ENCODE assay signal across 9 mouse cellular contexts in genomic region chr8:126524233-126524985, GRCm38 (mm10). TPM values are rescaled to one million over a fixed set of nuclear protein-coding genes. Genes with fewer than 3 reads are reported as not detected.
A peak's percentile ranks its signal among the peaks of the same experiment; 100 is the strongest.
DNase-seq lines count a peak whose midpoint lies in the region; ATAC-seq and TF ChIP-seq lines count a peak whose summit lies in the region.
"Had no signal": no experiment of that assay in that cellular context is flagged by ENCODE, and none has a peak within 500 bp of the region (broad histone marks: within the 10 kb centered on the region; RNA-seq: fewer than 3 reads in every experiment).

No protein-coding gene starts in this region.

- 37% methylated on average over 18 of the region's 18 CpGs for WGBS in limb, embryonic 14.5 days

- TF ChIP-seq POLR2A in limb, embryonic 14.5 days (IDR thresholded peaks at IDR 0.05; ENCODE audit: borderline replicate concordance, extremely low read depth, insufficient read depth, insufficient read length): no peak

- H3K4me1 ChIP-seq in brown adipose tissue, adult 24 weeks (ENCODE audit: control insufficient read depth, insufficient read depth, insufficient read length, low read length): peaks cover 42% of the 10 kb centered on the region
- H3K4me1 ChIP-seq in limb, embryonic 14.5 days (ENCODE audit: control insufficient read depth, insufficient read depth, low read length): peaks cover 29% of the 10 kb centered on the region

- H3K36me3 ChIP-seq in limb, embryonic 14.5 days (ENCODE audit: control insufficient read depth, insufficient read depth, low read length): no peaks in the 10 kb centered on the region
- H3K36me3 ChIP-seq: neural tube, embryonic 12.5 days had no signal

- no peaks in the 10 kb centered on the region for H3K27me3 ChIP-seq in limb, embryonic 14.5 days (ENCODE audit: control insufficient read depth, insufficient read depth, low read length)
- H3K27me3 ChIP-seq: neural tube, embryonic 12.5 days had no signal

- DNase-seq in cerebellum, adult 8-10 months: peak; percentile 32
- no peak for DNase-seq in cerebellum, adult 11 months
- DNase-seq in gastrocnemius, postnatal 25 days: peak; percentile 82
- DNase-seq in kidney, adult 8-10 months: peak; percentile 86 to 88
- DNase-seq in limb, embryonic 14.5 days (ENCODE audit: low spot score): peak; percentile 94
- DNase-seq in right cerebral cortex, postnatal 4 days: peak; percentile 89
- DNase-seq in thymus, postnatal 0 days (ENCODE audit: low spot score): no peak

- peak; percentile 77 for ATAC-seq in limb, embryonic 14.5 days (ENCODE audit: low FRiP score, low read depth)

- H3K4me3 ChIP-seq in brown adipose tissue, adult 24 weeks (ENCODE audit: insufficient read depth, low read depth, low read length): no peak overlapping the region
- H3K4me3 ChIP-seq in limb, embryonic 14.5 days (replicated peaks; ENCODE audit: low read length): no peak overlapping the region
- H3K4me3 ChIP-seq: neural tube, embryonic 12.5 days had no signal

- no peaks in the 10 kb centered on the region for H3K9me3 ChIP-seq in limb, embryonic 14.5 days (ENCODE audit: control insufficient read depth, low read length)
- H3K9me3 ChIP-seq: neural tube, embryonic 12.5 days had no signal

- H3K27ac ChIP-seq in brown adipose tissue, adult 24 weeks (replicated peaks; ENCODE audit: low read depth, low read length): peak overlapping the region; percentile 86
- peak overlapping the region; percentile 86 for H3K27ac ChIP-seq in limb, embryonic 14.5 days (replicated peaks; ENCODE audit: low read depth, low read length)
- H3K27ac ChIP-seq: neural tube, embryonic 12.5 days had no signal

- H3K4me2 ChIP-seq in limb, embryonic 14.5 days (replicated peaks; ENCODE audit: low read depth, low read length, severe bottlenecking): peak overlapping the region; percentile 6; the same call in 1 of the 2 replicates
- H3K4me2 ChIP-seq: neural tube, embryonic 12.5 days had no signal

- no peak overlapping the region for H3K9ac ChIP-seq in limb, embryonic 14.5 days (ENCODE audit: low read depth, low read length, severe bottlenecking)
- H3K9ac ChIP-seq: neural tube, embryonic 12.5 days had no signal

RNA-seq across cellular contexts. Expression of gene Tarbp1, which starts 49.5 kb away (rescaled TPM):
- polyA plus RNA-seq in brown adipose tissue, adult 24 weeks (2012; ENCODE audit: insufficient read depth, insufficient read length, missing spikeins): 0.79 and 1.1 TPM in 2 replicates
- total RNA-seq in gastrocnemius, postnatal 25 days (2021): 1 to 10 TPM; 4.7 to 5.5 TPM
- polyA plus RNA-seq in limb, embryonic 14.5 days (2012; rRNA removed): 8.2 and 9.9 TPM in 2 replicates
- polyA plus RNA-seq in limb, embryonic 14.5 days (2014; fragmentation: Nextera tagmentation; extraction: Ambion mirVana): 3.3 and 4.0 TPM in 2 replicates
- polyA plus RNA-seq in thymus, postnatal 0 days (2015; fragmentation: Nextera tagmentation; extraction: Ambion mirVana): 3.0 and 3.1 TPM in 2 replicates

Comparison
In these comparisons a context has a peak if more than half of its experiments do, and no peak if none do; other contexts are left out.
1. DNase-seq: peak in cerebellum, adult 8-10 months (single experiment), gastrocnemius, postnatal 25 days (single experiment), kidney, adult 8-10 months (2 of 2), limb, embryonic 14.5 days (single experiment) and right cerebral cortex, postnatal 4 days (single experiment); none in cerebellum, adult 11 months (single experiment) and thymus, postnatal 0 days (single experiment).